Mouse (Mus musculus) heart, adult 18-20 months (tissue): ENCODE results near the gene Arap1. TPM values are rescaled to one million over a fixed set of nuclear protein-coding genes. Genes with fewer than 3 reads are reported as not detected.

Experiments used
- DNase-seq, 2 experiments: peaks; one replicate each; pipeline ENCODE4 v3.0.0; 2021 to 2022; ENCODE audit warnings: mixed read lengths in 1 of 2
- total RNA-seq, 2 experiments: library from RNA; stranded (reverse); gene quantifications; 2 replicates each; pipeline ENCODE4 v1.2.3; 2021

Gene Arap1
- total RNA-seq, 2 experiments from 2014 or later, result 31.3 to 35.1 TPM

DNA sequence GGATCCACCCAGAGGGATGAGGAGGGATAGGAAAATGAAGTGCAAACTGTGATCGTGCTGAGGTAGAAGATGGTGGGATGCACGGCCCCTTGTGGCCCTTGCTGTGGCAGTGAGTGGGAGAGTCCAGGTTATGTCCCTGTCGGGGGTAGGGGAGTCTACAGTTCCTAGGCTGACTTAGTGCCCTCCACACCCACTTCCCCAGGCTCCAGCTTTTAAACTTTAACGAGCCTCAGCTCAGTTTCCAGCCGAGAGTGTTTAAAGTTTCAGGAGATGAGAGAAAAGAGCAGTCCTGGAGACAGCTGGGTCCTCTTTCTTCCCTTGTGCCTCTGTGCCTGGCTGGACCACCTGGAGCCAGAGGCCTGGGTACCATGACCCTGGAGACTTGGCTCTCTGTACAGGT, 20.6 kb upstream of the Arap1 start:
- DNase-seq, result no peak

GRCm38 (mm10) chr7:101327786-101328185, 20.1 kb upstream of the Arap1 start:
- DNase-seq, result no peak

GRCm38 (mm10) chr7:101328621-101329158, 19.2 kb upstream of the Arap1 start:
- DNase-seq, result no peak

GRCm38 (mm10) chr7:101329606-101330005, 18.3 kb upstream of the Arap1 start:
- DNase-seq, result no peak

GRCm38 (mm10) chr7:101330074-101330840, 17.6 kb upstream of the Arap1 start:
- no peak for DNase-seq

- DNase-seq, result no peak
Observed at GRCm38 (mm10) chr7:101330841-101331173, 17.1 kb upstream of the Arap1 start.

DNA sequence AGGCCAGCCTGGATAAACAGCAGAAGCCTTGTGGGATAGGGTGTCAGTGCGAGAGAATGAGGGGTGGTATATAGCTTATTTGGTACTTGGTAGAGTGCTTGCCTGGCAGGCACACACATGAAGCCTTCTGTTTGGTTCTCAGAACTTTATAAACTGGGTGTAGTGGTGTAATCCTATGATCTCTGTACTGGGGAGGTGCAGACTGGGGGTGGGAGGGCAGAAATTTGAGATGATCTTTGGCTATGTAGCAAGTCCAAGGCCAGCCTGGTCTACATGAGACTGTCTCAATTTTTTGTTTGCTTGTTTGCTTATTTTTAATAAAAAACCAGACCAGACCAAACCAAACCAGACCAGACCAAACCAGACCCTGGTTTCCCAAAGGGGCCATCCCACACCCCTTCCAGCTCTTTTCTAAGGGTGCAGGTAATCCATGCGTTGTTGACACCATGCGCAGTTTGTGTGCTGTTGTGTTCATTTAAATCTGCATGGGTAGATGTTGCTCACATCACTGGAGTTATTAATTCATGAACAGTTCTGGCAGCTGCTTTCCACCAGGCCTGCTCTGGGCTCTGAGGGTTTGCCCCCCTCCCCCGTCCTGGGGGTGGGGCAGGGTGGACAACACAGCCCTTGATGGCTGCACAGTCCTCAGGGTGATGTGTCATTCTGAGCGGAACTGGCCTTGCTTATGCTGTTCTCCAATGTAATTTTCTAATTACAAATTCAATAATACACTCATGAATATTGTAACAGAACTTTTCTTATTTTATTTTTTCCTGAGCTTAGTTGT, 15.6 kb upstream of the Arap1 start:
- no peak for DNase-seq

GRCm38 (mm10) chr7:101335228-101335627, 12.6 kb upstream of the Arap1 start:
- DNase-seq, result no peak

GRCm38 (mm10) chr7:101336686-101337085, 11.2 kb upstream of the Arap1 start:
- DNase-seq, result no peak

DNA sequence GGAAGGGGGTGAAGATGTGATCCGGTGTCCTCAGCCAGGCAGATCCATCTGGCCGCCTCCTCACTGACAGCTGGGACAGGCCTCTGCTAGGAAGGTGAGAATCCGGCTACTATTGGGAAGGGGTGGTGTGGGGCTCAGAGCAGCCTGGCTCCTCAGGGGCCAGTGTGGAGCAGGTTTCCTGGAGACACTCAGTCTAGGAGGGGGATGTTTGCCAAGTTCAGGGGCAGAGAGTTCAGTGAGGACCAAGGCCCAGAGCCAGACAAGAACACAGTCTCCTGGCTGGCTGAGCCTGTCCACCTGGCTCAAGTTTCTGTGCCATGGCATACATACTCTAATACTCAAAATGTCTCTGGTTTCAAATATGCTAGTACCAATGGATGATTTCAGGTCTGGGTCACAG, 10.5 kb upstream of the Arap1 start:
- DNase-seq, result no peak

DNA sequence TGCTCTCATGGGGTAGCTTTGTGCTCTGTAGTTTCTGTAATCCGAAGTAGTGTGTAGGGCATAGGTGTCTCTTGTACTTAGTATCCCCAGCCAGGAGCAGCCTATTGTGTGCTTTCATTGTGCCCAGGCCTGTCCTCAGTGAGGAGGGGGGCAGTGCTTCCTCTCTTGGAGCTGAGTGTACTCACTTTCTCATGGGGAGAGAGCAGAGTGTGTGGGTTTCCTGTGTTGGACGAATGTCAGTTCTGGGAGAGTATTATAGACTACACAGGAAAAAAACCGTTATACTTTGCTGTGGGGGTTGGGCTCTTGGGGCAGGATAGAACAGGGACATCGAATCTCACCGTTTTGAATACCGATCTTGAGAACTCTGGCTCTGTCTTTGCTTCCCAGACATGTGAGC, 6.5 kb upstream of the Arap1 start:
- DNase-seq, result no peak

- DNase-seq, result no peak
Observed at GRCm38 (mm10) chr7:101343135-101343534, 4.7 kb upstream of the Arap1 start.

DNA sequence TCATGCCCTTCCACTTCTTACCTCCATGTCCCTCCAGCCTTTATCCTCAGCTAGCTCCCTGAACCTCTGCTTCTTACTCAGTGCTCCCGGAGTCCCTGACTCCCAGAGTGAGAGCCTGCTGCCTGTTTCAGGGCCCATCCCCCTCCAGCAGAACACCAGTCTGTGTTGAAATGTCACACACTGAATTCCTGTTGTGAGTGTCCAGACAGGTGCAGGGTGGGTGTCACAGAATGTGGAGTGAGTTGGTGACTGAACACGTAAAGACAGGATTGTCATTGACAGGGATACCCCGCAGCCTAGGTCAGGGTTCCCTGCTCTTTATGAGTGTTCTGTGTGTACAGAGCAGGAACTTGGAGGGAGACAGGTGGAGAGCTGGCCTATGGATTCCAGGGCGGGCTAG, 3.0 kb upstream of the Arap1 start:
- no peak for DNase-seq

DNA sequence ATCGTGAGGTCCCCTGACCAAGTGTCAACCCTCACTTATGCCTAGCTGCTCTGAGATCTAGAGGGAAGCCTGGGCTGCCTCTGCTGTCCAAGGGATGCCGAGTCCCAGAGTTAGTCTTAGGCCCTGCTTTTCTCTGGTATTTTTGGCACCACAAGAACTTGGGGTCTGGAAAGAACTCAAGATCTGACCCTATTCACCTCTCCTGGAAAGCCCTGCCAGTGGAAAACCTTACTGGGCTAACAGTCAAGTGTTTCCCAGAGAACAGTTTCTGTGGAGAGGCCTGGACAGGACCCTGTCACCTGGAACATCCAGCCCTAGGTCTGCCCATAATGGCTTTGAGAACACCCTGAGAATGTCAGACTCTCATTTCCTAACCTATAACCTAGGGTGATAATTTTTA, 876 bp upstream of the Arap1 start:
- DNase-seq, result no peak

DNA sequence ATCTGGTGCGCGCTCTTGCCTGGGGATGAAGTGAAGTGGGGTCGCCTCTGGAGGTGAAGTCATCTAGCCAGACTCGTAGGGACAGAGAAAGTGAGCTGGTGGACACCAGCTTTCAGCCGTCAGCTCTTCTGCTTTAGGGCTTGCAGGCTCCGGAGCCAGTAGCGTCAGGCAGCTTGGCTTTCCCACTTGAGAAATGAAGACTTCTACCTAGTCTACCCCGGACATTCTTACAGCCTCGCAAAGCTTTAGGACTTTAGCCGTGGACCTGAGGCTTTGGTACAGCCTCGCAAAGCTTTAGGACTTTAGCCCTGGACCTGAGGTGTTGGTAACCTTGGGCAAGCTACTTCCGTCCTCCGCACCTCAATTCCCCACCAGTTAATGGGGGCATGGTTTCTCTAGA, 445 bp downstream of the Arap1 start:
- no peak for DNase-seq

DNA sequence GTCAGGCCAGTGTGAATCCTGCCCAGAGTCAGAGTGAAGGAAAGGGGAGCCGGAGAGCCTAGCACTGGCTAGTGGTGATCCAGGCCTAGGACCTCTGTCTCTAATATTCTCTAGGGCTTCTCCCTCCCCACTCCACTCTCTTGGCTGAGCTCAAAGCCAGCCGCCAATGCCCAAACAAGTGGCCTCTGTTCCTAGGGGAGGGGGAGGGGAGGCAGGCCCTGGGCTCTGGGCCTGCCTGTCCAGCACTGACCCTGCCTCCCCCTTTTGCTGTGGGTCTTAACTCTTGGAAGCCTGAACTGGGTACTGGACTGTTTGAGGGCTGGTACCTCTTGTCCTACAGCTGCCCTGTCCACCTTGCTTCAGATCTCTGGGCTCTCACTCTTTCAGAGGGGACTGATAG, 2.0 kb downstream of the Arap1 start:
- no peak for DNase-seq

DNA sequence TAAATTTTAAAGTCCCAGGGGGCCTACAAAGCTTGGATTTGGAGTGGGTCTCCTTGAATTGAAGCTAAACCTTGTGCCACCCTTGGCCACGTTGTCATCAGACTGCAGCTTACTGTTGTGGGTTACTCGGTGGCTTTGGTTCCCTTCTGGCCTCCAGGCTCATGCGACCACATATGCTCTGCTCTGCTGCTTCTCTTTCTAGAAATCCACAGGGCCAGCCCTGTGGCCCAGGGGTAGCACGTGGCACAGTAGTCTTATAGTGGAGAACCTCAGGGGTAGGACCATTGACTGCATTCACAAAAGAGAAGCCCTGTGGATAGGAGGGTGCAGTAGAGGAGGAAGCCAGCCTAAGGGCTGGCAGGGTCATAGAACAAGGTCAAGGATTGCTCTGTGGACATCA, 4.5 kb downstream of the Arap1 start:
- DNase-seq, result no peak

DNA sequence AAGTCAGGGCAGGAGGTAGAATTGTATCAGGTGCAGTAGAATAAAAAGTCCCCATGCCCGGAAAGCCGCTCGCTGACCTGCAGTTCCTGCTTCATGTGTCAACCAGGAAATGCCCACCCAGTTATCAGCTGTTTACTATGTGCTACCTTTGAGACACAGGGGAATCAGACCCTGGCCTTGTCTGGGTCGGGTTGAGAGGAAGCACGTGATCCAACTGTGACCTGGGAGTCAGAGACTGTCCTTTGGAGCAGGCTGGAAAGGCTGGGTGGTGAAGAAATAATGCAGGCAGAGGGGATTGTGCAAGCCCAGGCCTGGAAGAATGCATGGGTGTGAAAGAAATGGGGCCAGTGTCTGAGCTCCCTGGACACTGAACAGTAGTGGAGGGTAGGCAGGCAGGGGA, 6.6 kb downstream of the Arap1 start:
- DNase-seq, result peak; percentile 16 to 45

- DNase-seq, result no peak
Observed at GRCm38 (mm10) chr7:101355551-101356100, 7.8 kb downstream of the Arap1 start.

DNA sequence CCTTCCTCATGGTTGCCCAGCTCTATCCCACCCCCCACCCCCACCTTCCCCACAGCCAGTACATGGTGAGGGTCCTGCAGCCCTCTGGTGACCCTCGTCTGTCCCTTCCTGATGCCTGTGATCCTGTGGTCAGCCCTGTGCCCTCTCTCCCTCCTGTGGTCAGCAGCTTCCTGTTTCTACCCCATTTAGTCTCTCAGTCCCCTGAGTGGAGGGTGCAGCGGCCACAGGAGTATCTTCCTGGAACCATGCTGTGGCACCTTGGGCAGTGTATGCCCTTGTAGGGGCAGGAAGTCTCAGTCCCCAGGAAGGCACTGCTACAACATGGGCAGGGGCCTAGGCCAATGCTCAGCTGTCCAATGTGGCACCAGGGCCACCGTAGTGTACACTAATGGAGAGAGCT, 9.0 kb downstream of the Arap1 start:
- DNase-seq, result no peak

GRCm38 (mm10) chr7:101360406-101360805, 12.5 kb downstream of the Arap1 start:
- DNase-seq, result no peak

- no peak for DNase-seq
Observed at GRCm38 (mm10) chr7:101361021-101361420, 13.2 kb downstream of the Arap1 start.

- DNase-seq, result no peak
Observed at GRCm38 (mm10) chr7:101361767-101362166, 13.9 kb downstream of the Arap1 start.
